Mouse (Mus musculus): ENCODE results near the gene Slc2a5. TPM values are rescaled to one million over a fixed set of nuclear protein-coding genes. Genes with fewer than 3 reads are reported as not detected.
A peak's percentile ranks its signal among the peaks of the same experiment; 100 is the strongest.

Slc2a5 gene
- total RNA-seq, 2 experiments from 2014 or later = 3.7 to 8.5 TPM

DNA sequence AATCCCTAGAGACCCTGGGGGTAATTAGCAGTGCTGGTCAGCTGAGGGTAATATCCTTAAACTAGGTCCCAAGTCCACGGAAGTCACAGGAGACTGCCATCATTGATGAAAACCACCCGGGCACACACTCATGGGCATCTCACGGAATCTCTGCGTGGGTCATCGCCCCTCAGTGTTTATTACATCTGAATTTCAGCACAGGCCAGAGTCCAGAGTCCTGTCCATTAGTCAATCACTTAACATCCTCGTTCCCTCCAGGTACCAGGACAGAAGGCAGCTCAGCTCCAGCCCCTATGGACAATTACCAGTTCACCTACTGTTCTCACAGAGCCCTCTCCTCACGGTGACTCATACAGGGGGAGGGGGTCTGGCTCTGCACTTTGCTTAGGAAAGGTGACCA is 16.3 kb upstream of the Slc2a5 start:
- no peak for DNase-seq

DNA sequence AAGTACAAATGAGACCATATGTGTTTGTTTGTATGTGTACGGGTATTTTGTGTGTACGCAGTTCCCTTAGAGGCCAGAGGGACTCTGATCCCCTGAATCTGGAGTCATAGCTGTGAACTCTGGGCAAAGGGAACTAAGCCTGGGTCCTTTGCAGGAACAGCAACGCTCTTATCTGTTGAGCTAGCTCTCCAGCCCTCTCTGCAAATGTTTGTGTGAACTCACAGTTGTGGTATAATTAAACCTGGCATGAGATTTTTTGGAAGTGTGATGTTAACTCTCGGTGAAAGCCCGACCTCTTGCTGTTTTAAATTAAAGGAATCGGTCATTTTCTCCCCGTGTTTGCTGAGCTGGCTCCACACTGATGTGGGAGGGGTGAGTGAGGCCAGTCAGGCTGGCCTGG is 13.4 kb upstream of the Slc2a5 start:
- DNase-seq = no peak

DNA sequence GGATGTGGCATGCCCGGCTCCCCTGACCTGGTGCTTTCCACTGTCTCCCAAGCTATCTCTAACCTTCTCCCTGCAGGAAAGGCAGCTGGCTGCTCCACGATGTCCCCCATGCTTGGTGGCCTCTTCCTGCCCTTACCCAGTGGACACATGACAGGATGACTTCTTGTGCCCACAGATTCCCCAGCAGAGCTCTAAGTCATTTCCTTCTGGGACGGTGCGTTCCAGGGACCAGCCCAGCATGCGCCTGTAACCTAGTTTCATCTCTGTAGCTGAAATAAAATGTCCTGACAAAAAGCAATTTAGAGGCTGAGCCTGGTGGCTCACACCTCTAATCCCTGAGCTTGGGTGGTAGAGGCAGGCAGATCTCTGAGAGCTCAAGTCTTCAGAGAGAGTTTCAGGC is 12.4 kb upstream of the Slc2a5 start:
- no peak for DNase-seq

DNA sequence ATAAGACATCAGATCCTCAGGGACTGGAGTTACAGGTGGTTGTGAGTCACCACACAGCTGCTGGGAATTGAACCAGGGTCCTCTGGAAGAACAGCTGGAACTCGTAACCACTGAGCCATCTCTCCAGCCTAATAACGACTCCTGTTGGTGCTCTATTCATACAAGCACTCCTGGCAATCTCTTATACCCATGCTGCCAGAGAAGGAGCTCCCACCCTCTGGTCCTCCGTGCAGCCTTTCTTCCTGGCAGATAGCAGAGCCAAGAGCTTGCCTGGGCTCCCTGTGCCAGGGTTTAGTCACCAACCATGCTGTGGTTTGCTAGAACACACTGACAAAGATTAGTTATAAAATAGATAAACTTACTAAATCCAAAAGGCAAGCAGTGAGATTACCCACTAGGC is 9.4 kb upstream of the Slc2a5 start:
- DNase-seq = no peak

DNA sequence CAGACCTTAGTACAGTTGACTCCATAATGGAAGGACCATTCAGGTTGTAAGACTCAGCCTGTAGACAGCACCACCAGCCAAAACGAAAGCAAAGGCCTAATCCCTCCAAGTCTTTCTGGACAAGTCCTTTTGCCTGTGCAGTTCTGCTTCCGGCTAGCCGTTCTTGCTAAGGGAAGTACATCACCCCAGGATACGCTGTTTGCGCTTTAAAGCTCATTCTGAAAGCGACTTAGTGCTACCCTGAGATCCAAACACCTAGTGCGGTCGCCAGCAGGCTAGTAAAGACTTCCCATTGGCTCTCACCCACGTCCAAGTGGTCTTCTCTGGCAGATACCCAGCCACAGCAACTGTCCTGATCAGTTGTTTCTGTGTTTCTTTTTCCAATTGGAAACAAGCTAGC is 8.7 kb upstream of the Slc2a5 start:
- no peak for DNase-seq

DNA sequence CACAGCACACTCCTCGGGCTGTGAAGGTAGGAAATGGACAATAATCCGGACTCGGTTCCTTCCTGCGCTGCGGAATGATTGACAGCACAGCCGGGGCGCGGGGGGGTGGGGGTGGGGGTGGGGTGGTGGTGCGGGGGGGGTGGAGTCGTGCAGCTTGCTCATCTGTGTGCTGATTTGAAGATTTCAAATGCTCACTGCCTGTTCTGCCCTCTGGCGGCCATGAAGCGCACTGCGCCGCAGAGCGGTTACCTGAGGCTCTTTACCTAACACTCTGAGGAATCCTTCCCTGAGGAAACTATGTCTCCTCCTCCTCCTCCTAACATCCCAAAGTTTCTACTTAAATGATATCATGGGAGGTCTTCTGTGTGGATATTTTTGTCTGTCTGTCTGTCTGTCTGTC is 6.2 kb upstream of the Slc2a5 start:
- DNase-seq = peak; percentile 52 to 74

DNA sequence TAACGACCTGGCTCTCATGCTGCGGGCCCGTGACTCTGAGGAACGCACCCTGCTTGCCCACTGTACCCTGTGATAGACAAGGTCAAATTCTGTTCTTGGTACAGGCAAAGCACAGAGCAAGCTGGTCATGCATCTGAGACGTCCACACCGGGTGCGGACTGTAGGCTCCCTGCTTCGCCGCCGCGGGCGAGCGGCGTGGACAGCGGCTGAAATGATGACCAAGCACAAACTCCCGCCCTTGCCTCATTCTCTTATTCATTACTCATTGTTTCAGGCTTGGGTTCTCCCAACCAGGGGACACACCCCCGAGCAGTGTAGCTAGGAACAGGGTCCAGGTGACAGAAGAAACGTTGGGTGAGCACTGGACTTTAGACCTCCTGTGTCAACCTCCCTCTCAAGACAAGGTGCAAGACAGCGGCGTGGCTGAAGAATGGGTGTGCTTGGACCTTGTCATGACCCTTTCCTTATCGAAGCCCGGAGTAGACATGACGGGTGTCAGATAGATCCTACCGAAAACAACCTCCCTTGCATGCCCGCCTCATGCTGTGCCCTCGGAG is 4.5 kb upstream of the Slc2a5 start:
- DNase-seq = no peak

DNA sequence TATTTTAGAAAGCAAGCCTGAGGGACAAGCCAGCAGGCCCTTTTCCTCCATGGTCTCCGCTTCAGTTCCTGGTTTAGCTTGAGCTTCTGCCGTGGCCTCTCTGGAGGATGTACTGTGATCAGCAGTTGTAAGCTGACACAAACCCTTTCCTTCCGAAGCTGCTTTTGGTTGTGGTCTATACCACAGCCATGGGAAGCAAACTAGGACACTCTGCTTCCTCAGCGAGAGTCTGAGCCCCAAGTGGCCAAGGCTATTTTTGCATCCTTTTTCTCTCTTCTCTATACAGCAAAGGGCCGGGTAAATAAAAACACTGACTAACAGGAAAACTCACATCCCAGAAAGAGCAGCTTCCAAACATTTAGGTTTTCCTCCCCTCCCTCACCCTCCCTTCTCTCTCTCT is 1.8 kb upstream of the Slc2a5 start:
- no peak for DNase-seq

DNA sequence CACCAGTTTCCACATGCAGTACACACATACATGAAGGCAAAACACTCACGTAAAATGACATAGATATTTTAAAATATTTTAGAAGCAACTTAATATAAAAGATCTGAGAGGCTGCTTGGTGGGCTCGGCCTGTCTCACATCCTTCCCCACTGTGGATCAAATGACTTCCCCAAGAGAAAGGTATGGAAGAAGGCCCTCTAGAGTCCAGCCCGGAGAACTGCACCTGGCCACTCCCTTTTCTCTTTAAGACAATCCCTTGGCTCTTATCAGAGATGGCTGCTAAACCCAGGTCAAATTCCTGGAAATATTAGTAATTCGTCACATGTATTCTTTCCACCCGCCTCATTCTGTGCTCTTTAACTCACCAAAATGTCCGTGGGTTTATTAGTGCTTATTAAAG is 920 bp upstream of the Slc2a5 start:
- no peak for DNase-seq

DNA sequence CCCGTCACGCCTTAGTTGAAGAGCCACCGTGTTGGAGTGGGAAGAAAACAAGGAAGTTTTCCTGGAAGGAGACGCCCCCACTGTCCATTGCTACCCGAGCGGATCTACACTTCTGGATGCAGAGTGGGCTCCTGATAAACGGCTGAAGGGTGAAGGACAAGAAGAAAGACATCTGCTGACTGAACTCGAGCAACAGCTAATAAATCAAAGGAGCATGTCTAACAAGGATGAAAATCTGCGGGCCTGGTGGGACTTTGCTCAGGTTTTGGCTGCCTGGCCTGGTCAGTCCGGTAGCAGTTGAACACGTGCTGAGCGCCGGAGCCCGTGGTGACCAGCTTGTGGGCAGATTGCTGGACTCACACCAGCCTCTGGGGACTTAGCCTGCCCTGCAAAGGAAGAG is 557 bp downstream of the Slc2a5 start:
- DNase-seq = peak; percentile 19 to 45

DNA sequence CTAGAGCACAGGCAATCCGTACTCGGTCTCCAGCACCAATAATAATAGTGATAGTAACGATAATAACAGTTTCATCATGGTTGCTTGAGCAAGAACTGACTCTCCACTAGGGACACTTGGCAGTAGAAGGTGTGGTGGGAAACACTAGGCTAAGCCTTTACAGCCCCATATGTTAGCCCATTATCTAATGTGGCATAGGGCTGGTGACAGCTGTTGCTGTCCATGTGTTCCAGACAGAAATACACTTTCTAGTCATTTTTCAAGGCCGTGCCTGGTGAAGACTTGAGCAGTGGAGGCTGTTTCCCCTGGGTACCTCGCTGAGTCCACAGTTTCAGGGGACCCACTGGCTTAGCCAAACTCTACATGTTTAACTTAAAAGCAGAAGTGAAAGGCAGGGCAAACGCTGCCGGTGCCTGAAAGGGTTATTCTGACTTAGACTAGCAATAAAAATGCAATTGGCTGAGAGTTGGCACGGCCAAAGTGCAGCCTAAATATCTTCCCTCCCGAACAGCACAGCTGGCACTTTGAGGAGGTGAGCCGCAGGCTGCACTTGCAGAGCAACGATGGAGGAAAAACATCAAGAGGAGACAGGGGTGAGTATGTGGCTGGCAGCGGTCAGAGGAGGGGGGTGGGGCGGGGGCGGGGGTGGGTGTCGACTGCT is 1.2 kb downstream of the Slc2a5 start:
- no peak for DNase-seq

DNA sequence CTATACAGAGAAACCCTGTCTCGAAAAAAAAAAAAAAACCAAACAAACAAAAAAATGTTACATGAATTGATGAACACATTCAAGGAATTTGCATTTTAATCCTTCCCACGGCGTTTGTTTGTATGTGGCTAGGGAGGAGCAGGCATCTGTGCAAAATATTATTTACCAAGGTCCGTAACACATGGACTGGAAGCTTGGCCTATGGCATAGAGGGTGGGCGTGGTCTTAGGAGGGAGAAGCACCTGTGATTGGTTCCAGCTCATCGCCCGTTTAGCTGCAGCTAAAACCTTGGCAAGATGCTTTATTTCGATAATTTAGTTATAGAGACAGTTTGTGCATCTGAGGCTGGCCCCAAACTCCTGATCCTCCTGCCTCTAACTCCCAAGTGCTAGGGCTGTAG is 2.3 kb downstream of the Slc2a5 start:
- DNase-seq = no peak

DNA sequence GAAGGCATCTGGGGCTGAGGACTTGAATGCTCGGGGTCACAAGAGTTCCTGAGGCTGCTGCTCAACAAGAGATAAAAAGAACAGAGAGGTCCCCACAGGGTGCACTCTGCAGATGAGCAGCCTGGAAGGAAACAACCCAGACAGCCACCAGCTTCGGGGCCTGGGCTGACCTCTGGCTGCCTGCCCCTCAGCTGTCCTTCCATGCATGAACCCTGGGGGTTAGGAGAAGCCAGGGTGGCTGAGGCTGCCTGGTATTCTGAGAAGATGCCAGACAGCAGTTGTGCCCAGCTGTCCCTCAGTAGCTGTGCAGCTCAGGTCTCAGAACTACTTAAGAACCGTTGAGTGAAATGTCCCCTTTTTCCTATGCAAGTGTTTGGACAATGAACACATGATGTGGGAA is 3.4 kb downstream of the Slc2a5 start:
- no peak for DNase-seq

DNA sequence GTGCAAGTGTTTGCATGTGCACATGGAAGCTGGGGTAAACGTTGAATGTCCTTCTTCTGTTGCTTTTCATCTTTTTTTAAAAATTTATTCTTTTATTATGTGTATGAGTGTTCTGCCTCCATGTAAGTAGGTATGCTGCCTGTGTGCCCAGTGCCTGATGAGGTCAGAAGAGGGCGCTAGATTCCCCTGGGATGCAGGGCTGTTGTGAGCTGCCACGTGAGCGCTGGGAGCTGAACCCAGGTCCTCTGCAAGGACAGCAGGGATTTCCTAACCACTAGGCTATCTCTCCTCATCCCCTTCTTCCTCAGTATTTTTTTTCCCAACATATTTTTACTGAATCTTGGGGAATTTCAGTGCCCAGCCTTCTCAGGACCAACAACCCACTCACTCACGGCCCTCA is 7.3 kb downstream of the Slc2a5 start:
- no peak for DNase-seq

DNA sequence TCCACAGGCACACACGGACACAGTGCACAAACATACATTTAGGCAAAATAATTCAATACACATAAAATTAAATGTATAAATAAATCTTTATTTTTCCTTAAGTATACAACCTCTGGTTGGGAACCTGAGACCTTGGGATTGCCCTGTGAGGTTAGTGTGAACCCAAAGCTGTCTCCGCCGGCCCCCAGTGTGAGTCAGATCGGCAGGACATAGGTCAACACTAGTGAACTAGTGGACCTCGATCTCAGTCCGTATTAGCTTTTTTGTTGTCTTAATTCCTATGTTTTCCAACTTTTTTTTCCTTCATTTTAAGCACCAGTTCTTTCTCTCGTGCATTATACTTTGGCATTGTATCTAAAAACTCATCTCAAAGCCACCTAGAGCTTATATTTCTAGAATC is 8.8 kb downstream of the Slc2a5 start:
- no peak for DNase-seq

DNA sequence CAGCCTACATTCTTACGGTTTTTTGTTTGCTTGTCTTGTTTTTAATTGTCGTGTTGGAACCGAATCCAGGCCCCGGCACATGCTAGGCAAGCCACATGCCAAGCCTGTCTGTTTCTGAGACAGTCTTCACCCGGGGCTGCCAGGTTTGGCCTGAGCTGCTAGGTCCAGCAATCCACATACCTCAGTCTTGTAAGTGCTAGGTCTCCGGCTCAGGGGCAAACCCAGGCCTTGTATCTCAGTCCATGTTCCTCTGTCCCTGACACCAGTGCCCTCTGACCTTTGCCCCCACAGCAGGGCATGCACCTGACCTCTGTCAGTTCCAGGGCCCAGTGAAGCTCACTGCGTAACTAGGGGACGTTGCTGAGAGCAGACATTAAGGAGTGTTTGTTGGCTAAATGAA is 9.5 kb downstream of the Slc2a5 start:
- DNase-seq = no peak

DNA sequence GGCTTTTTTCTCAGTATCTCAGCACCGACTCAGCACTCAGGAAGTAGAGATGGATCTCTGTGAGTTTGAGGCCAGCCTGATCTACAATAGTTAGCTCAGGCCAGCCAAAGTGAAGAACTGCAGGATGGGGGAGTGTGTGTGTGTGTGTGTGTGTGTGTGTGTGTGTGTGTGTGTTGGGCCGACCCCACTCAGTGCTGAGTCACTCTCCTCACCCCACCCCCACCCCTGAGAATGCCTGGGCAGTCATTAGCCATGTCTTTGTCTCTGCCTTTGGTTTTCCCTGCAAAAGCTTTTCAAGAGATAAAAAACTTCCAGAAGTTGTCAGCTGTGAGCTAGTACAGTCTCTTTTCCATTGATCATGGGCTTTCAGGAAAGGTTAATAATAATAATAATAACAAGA is 11.6 kb downstream of the Slc2a5 start:
- DNase-seq = no peak

DNA sequence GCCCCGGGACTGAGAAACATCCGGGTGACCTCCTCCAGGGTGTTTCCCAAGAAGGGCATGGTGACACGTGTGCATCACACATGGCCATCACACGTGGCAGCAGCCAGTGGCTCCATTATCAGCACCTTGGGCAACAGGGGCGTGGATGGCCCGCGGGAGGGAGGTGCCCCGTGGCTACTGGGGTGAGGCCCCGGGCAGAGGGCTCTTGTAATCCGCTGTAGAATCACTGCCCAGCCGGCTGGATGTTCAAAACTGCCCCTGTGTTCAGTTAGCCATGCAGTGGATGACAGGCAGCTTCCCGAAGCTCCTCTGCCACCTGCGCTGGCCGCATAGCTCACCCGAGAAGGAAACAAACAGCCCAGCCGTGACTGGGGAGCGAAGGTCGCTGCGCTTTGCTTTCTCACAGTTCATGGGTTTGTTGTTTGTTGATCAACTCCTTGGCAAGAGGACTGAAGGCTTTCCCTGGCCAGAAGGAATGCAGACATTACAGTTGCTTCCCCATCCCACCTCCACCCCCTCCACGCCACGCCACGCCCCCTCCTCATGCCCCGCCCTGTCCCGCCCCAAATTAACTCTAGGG is 13.7 kb downstream of the Slc2a5 start:
- peak; percentile 36 to 77 for DNase-seq

DNA sequence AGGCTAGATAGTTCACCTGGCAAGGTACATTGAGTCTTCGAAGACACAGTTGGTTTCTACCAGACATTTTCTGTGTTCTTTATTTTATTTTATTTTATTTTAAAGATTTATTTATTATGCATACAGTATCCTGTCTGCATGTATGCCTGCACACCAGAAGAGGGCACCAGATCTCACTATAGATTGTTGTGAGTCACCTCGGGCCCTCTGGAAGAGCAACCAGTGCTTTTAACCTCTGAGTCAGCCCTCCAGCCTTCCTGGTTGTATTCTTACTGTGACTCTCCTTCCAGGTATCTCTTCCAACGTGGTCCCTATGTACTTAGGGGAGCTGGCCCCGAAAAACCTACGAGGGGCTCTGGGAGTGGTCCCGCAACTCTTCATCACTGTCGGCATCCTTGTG is 16.2 kb downstream of the Slc2a5 start:
- no peak for DNase-seq

DNA sequence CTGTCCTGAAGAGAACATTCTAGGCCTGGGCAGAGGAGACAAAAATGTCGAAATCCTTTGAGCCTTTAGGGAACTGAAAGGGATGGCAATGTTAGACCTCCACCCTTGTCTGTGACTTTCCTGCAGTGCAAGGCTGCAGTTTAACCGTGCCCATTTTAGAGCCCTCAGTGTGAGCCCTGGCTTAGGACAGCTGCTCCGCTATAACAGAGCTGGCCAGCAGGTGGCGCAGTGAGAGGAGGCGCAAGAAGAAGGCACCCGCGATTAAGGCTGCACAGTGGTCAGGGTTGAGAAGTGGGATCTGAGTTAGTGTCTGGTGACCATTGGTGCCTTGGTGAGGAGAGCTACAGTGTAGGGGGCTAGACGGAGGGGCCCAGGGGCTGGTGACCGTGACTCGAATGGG is 17.6 kb downstream of the Slc2a5 start:
- peak; percentile 82 to 88 for DNase-seq

DNA sequence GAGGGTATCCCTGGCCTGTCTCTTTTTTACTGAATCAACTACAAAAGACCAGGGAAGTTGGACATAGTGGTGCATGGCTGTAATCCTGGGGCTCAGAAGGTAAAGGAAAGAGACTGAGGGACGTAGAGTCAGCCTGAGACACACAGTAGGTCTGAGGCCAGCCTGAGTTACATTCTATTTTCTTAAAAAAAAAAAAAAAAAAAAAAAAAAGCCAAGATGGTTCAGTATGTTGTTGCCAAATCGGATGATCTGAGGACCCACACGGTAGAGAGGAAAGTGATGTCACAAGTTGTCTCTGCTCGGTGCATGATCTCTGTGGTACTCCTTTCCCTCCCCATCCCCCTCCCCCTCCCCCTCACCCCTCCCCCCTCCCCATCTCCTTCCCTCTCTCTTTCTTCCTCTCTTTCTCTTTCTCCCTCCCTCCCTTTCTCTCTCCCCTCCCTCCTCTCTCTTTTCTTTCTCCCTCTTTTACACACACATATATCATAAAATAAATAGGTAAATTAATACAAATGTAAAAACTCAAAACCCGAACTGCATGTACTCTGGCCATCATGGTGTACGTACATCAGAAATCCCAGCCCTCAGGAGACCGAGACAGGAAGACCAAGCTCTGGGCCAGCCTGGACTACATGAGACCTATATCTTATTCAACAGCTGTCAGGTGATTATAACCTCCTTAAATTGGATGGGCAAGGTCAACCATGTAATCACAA is 18.4 kb downstream of the Slc2a5 start:
- DNase-seq = no peak

DNA sequence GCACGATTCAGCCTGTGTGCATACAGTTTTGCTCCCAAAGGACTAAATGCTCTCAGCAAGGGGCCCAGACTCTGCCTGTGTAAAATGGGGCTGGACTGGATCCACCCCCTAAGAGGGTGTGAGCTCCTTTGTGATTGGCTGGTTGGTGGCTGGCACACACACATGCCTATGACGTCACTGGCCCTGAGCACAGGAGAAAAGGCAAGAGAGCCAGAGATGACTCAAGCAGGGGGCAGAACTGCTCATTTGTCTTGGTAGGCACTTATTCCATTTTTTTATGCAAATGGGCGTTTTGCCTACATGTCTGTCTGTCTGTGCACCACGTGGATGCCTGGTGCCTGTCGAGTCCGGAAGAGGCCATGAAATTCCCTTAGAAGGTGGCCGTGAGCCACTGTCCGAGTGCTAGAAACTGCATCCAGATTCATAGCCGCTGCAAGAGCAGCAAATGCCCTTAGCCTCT is 19.0 kb downstream of the Slc2a5 start:
- peak; percentile 86 to 89 for DNase-seq

DNA sequence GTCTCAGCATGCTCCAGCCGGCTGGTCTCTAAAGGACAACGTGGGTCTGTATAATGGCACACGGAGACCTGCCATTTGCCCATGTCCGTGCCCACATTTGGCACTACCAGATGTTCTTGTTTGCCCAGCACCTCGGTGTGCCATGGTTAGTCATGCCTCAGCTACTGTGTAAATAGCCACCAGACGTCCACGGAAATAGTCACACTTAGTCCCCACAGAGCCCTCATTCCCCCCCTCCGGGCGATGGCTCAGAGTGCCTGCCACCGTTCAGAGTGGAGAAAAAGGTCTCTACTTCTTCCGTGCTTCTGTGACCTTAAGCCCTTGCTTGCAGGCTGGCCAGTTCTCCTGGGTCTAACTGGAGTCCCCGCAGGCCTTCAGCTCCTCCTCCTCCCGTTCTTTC is 20.0 kb downstream of the Slc2a5 start:
- DNase-seq = no peak

DNA sequence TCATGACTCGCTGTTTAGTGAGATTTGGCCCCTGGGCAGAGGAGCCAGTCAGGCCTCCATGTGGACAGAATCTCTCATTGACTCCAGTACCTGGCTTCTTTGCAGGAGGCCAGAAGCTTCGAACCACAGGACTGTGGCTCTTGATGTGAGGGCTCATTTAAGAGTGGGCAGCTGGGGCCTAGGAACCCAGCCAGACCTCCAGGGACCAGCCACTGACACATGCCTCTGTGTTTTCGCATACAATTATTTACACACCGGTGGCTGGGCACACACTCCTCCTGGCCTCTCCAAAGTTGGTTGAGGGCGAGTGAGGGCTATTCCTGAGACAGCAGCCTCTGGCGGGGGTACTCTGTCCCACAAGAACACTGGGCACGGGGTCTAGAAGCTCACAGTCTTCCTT is 21.3 kb downstream of the Slc2a5 start:
- no peak for DNase-seq

Data from adrenal gland, postnatal 36 days (tissue).